Mouse (Mus musculus): Measurements from ENCODE around the gene Gm4353. TPM values are rescaled to one million over a fixed set of nuclear protein-coding genes. Genes with fewer than 3 reads are reported as not detected.
"Not testable (repeated sequence)": the region's sequence is repeated elsewhere in the genome, so short reads cannot be mapped to it uniquely, and the experiment has no call there.

Gene Gm4353
- polyA plus RNA-seq (2016; fragmentation: Nextera tagmentation; extraction: Ambion mirVana): 0.68 and 0.98 TPM in 2 replicates

DNA sequence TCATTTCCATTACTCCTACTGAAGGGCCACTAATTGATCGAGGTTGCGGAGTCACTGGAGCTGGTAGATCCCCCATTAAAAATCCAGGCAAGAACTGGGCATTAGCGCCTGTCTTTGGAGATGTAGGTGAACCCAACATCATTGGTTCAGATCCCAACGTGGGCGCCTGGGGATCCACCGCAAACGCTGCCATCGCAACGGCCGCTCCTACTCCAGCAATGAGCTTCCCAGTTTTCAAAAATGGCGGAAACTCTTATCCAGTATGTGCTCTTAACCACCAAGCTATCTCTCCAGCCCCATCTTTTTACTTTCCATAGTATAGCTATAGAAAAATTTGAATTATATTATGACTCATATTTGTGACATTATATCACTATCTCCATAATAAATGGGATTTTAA is at the start of gene Gm4353:
Gm4353 (minus strand) TSS at position 270 of the 400 bp plus-strand sequence.
- not testable (repeated sequence) for H3K9ac ChIP-seq (replicated peaks); H3K4me1 ChIP-seq; H3K27me3 ChIP-seq; H3K36me3 ChIP-seq; ATAC-seq (ENCODE audit: low FRiP score, low read depth); H3K4me2 ChIP-seq (replicated peaks); H3K9me3 ChIP-seq; H3K27ac ChIP-seq (replicated peaks); H3K4me3 ChIP-seq
- WGBS: 95% methylated on average over 11 of the region's 11 CpGs

DNA sequence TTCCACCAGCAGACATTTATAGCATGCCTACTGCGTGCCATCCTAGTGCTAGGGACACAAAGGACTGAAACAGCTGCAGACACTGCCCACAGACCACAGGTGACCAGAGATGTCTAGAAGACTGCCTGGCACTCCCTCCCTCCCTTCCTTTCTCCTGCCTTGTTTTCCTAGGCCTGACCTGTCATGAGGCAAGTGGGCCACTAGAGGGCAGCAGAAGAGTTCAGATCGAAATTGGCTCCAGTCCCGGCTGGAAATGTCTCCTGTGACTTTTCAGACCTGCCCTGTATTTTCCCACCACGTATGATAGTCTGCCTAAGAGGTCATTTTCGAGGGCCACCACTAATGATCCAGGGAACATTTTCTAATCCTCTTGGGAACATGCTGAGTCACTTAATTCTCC is 47.6 kb upstream of the Gm4353 start:
- Histone ChIP-seq H3K27me3 (no peaks in the 10 kb centered on the region), H3K4me1 (no peaks in the 10 kb centered on the region; the same call in 1 of the 2 replicates), H3K9ac (replicated peaks) (no peak overlapping the region), H3K4me3 (no peak overlapping the region), H3K36me3 (peaks cover 20% of the 10 kb centered on the region; the same call in 1 of the 2 replicates), H3K4me2 (replicated peaks) (no peak overlapping the region), H3K27ac (replicated peaks) (peak overlapping the region; percentile 2; the same call in 1 of the 2 replicates), H3K9me3 (no peaks in the 10 kb centered on the region)
- WGBS: 6% methylated on average over 5 of the region's 5 CpGs
- ATAC-seq (ENCODE audit: low FRiP score, low read depth): peak; percentile 58; the same call in 1 of the 2 replicates

- H3K27ac ChIP-seq (replicated peaks): peak overlapping the region; percentile 2; the same call in 1 of the 2 replicates
- no peak overlapping the region for H3K9ac ChIP-seq (replicated peaks)
- H3K9me3 ChIP-seq: no peaks in the 10 kb centered on the region
- H3K4me2 ChIP-seq (replicated peaks): no peak overlapping the region
- no peak overlapping the region for H3K4me3 ChIP-seq
- ATAC-seq (ENCODE audit: low FRiP score, low read depth): no peak
- WGBS: 31% methylated on average over 4 of the region's 4 CpGs
- no peaks in the 10 kb centered on the region for H3K27me3 ChIP-seq
- no peaks in the 10 kb centered on the region; the same call in 1 of the 2 replicates for H3K4me1 ChIP-seq
- H3K36me3 ChIP-seq: peaks cover 22% of the 10 kb centered on the region; the same call in 1 of the 2 replicates
These were observed 47.0 kb upstream of the Gm4353 start for GRCm38 (mm10) chr7:116131390-116131789.

GRCm38 (mm10) chr7:116129374-116129773 is 44.9 kb upstream of the Gm4353 start:
- Histone ChIP-seq H3K4me2 (replicated peaks) (no peak overlapping the region), H3K27me3 (no peaks in the 10 kb centered on the region), H3K4me3 (no peak overlapping the region), H3K27ac (replicated peaks) (no peak overlapping the region), H3K9ac (replicated peaks) (no peak overlapping the region), H3K36me3 (peaks cover 17% of the 10 kb centered on the region; the same call in 1 of the 2 replicates), H3K4me1 (no peaks in the 10 kb centered on the region; the same call in 1 of the 2 replicates), H3K9me3 (no peaks in the 10 kb centered on the region)
- 93% methylated on average over 10 of the region's 10 CpGs for WGBS
- no peak for ATAC-seq (ENCODE audit: low FRiP score, low read depth)

- 88% methylated on average over 8 of the region's 8 CpGs for WGBS
- Histone ChIP-seq H3K36me3 (peaks cover 17% of the 10 kb centered on the region; the same call in 1 of the 2 replicates), H3K4me1 (peaks cover 7% of the 10 kb centered on the region; the same call in 1 of the 2 replicates)
These were observed 43.9 kb upstream of the Gm4353 start for GRCm38 (mm10) chr7:116128286-116128685.

GRCm38 (mm10) chr7:116127052-116127451 is 42.6 kb upstream of the Gm4353 start:
- H3K4me1 ChIP-seq: peaks cover 19% of the 10 kb centered on the region
- peaks cover 17% of the 10 kb centered on the region; the same call in 1 of the 2 replicates for H3K36me3 ChIP-seq
- ATAC-seq (ENCODE audit: low FRiP score, low read depth): no peak
- no peaks in the 10 kb centered on the region for H3K9me3 ChIP-seq
- no peaks in the 10 kb centered on the region for H3K27me3 ChIP-seq
- H3K27ac ChIP-seq (replicated peaks): no peak overlapping the region
- 81% methylated on average over 2 of the region's 2 CpGs for WGBS
- no peak overlapping the region for H3K4me2 ChIP-seq (replicated peaks)
- no peak overlapping the region for H3K9ac ChIP-seq (replicated peaks)
- no peak overlapping the region for H3K4me3 ChIP-seq

More at GRCm38 (mm10) chr7:116128286-116128685, 43.9 kb upstream of the Gm4353 start:
- Histone ChIP-seq H3K9ac (replicated peaks) (no peak overlapping the region), H3K9me3 (no peaks in the 10 kb centered on the region), H3K4me2 (replicated peaks) (no peak overlapping the region), H3K27me3 (no peaks in the 10 kb centered on the region), H3K4me3 (no peak overlapping the region), H3K27ac (replicated peaks) (no peak overlapping the region)
- no peak for ATAC-seq (ENCODE audit: low FRiP score, low read depth)

DNA sequence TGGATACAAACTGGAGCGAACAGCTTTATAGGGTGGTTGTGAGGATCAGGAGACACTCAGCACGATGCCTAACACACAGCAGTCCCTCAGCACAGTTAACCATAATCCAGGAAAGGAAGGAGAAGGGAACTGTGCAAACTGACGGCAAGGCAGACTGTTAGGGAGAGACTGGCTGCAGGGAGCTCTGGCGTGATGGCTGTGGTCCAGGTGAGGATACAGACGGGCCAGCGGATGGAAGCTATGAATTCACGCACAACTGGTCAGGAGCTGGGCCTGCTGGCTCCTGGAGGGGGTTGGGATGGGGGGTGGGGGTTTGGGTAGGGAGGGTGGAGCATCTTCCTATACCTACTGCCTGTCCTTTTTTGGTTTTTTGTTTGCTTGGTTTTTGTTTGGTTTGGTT is 41.2 kb upstream of the Gm4353 start:
- 87% methylated on average over 7 of the region's 7 CpGs for WGBS
- H3K27ac ChIP-seq (replicated peaks): no peak overlapping the region
- ATAC-seq (ENCODE audit: low FRiP score, low read depth): no peak
- peaks cover 17% of the 10 kb centered on the region; the same call in 1 of the 2 replicates for H3K36me3 ChIP-seq
- H3K9ac ChIP-seq (replicated peaks): no peak overlapping the region
- H3K9me3 ChIP-seq: no peaks in the 10 kb centered on the region
- H3K4me3 ChIP-seq: no peak overlapping the region
- H3K27me3 ChIP-seq: no peaks in the 10 kb centered on the region
- H3K4me1 ChIP-seq: peaks cover 33% of the 10 kb centered on the region
- H3K4me2 ChIP-seq (replicated peaks): no peak overlapping the region

GRCm38 (mm10) chr7:116124057-116124456 is 39.6 kb upstream of the Gm4353 start:
- Histone ChIP-seq H3K4me1 (peaks cover 37% of the 10 kb centered on the region), H3K9me3 (no peaks in the 10 kb centered on the region), H3K4me3 (no peak overlapping the region), H3K27me3 (no peaks in the 10 kb centered on the region), H3K36me3 (peaks cover 17% of the 10 kb centered on the region; the same call in 1 of the 2 replicates), H3K4me2 (replicated peaks) (no peak overlapping the region), H3K27ac (replicated peaks) (no peak overlapping the region), H3K9ac (replicated peaks) (no peak overlapping the region; the same call in 1 of the 2 replicates)
- WGBS: 86% methylated on average over 12 of the region's 12 CpGs
- no peak for ATAC-seq (ENCODE audit: low FRiP score, low read depth)

GRCm38 (mm10) chr7:116123597-116123985 is 39.2 kb upstream of the Gm4353 start:
- ATAC-seq (ENCODE audit: low FRiP score, low read depth): no peak
- 89% methylated on average over 2 of the region's 2 CpGs for WGBS
- Histone ChIP-seq H3K4me2 (replicated peaks) (no peak overlapping the region), H3K9ac (replicated peaks) (no peak overlapping the region), H3K9me3 (no peaks in the 10 kb centered on the region), H3K4me1 (peaks cover 37% of the 10 kb centered on the region), H3K36me3 (peaks cover 17% of the 10 kb centered on the region; the same call in 1 of the 2 replicates), H3K27me3 (no peaks in the 10 kb centered on the region), H3K27ac (replicated peaks) (peak overlapping the region; percentile 16; the same call in 1 of the 2 replicates), H3K4me3 (no peak overlapping the region)

DNA sequence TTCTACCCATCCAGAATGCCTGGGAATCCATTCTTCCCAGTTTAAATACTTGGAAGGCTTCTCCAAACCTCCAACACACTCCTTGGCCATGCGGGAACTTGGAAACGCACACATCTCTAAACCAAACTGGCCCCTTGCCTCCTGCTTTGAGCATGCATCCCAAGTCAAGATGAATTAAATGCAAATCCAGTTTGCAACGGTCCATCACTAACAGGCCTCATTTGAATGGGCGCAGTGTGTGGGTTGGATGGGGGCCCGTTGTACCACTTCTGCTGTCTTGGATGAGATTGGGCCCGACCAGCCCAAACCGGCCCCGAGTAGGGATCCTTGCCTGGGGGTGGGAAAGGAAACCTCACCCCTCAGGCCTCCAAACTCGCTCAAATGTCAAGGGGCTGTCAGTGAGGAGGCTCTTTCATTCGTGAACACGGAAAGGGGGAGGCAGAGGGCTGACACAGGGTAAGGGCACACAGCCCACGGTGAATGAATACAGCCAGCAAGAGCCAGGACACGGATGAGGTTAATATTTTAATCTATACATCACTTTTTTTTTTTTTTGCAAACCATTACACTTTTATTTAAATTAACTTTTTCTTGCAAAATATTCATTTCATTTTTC is 38.7 kb upstream of the Gm4353 start:
- Histone ChIP-seq H3K4me1 (peaks cover 37% of the 10 kb centered on the region), H3K9ac (replicated peaks) (no peak overlapping the region), H3K27ac (replicated peaks) (peak overlapping the region; percentile 64), H3K36me3 (peaks cover 12% of the 10 kb centered on the region; the same call in 1 of the 2 replicates), H3K4me2 (replicated peaks) (0 out of 2 replicates have a peak overlapping the region, but pooled peaks have one; percentile 9), H3K4me3 (no peak overlapping the region), H3K9me3 (no peaks in the 10 kb centered on the region), H3K27me3 (no peaks in the 10 kb centered on the region)
- 33% methylated on average over 13 of the region's 13 CpGs for WGBS
- ATAC-seq (ENCODE audit: low FRiP score, low read depth): peak; percentile 82

DNA sequence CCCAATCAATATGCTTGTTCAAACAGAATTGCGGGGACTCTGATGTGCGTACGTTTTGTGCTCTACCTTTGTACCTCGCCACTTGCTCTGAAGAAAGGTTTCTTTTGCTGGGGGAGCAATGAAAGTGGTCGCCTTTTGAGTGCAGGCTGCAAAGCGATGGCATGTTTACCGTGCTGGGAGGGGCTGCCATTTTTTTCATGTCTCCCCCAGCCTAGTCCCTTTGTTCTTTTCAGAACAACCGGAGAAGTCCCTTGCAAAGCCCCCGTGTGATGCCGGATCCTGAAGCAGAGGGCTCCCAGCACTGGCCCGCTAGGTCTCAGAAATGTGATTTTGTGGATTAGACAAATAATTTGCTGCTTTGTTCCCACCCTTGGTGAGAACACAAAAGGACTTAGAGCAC is 36.8 kb upstream of the Gm4353 start:
- H3K36me3 ChIP-seq: no peaks in the 10 kb centered on the region
- H3K27me3 ChIP-seq: no peaks in the 10 kb centered on the region
- 12% methylated on average over 11 of the region's 11 CpGs for WGBS

GRCm38 (mm10) chr7:116120737-116121136 is 36.3 kb upstream of the Gm4353 start:
- 61% methylated on average over 4 of the region's 4 CpGs for WGBS
- peak overlapping the region; percentile 66; the same call in 1 of the 2 replicates for H3K27ac ChIP-seq (replicated peaks)
- H3K4me1 ChIP-seq: peaks cover 37% of the 10 kb centered on the region
- no peaks in the 10 kb centered on the region for H3K9me3 ChIP-seq
- no peaks in the 10 kb centered on the region for H3K36me3 ChIP-seq
- no peaks in the 10 kb centered on the region; the same call in 1 of the 2 replicates for H3K27me3 ChIP-seq
- ATAC-seq (ENCODE audit: low FRiP score, low read depth): no peak
- H3K4me3 ChIP-seq: no peak overlapping the region
- no peak overlapping the region for H3K9ac ChIP-seq (replicated peaks)
- H3K4me2 ChIP-seq (replicated peaks): peak overlapping the region; percentile 22; the same call in 1 of the 2 replicates

More for the DNA sequence above, 36.8 kb upstream of the Gm4353 start:
- Histone ChIP-seq H3K27ac (replicated peaks) (peak overlapping the region; percentile 66), H3K4me3 (no peak overlapping the region), H3K9ac (replicated peaks) (0 out of 2 replicates have a peak overlapping the region, but pooled peaks have one; percentile 20), H3K4me2 (replicated peaks) (peak overlapping the region; percentile 22), H3K4me1 (peaks cover 37% of the 10 kb centered on the region), H3K9me3 (no peaks in the 10 kb centered on the region)
- ATAC-seq (ENCODE audit: low FRiP score, low read depth): no peak

Data from midbrain, embryonic 12.5 days (tissue).